Mouse (Mus musculus): ENCODE results near the gene Lsm12. TPM values are rescaled to one million over a fixed set of nuclear protein-coding genes. Genes with fewer than 3 reads are reported as not detected.

Lsm12 gene
- polyA plus RNA-seq, 1 experiment from 2014 or later: 114 TPM

DNA sequence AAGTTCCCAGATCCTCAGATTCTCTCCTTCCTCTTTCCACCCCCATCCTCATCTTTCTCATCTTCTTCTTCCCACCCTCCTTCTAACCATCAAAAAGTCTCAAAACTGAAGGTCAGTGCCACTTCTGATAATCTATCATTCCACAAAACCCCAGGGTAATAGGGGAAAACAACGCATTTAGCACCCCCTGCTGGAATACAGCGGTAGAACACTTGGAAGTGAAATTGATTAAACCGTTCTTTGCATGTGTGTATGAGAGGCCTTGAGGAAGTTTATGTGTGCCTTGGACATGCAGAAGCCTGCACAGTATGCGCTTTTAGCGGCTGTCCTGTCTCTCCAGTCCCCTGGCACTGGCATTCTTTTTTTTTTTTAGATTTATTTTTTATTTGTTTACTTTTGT is 44.6 kb downstream of the Lsm12 start:
- Histone ChIP-seq H3K4me1 (peaks cover 7% of the 10 kb centered on the region), H3K36me3 (no peaks in the 10 kb centered on the region), H3K4me3 (no peak overlapping the region), H3K4me2 (replicated peaks) (no peak overlapping the region), H3K9me3 (no peaks in the 10 kb centered on the region), H3K27me3 (peaks cover 29% of the 10 kb centered on the region), H3K27ac (replicated peaks) (no peak overlapping the region), H3K9ac (replicated peaks) (no peak overlapping the region)
- WGBS: 2% methylated on average over 5 of the region's 5 CpGs
- ATAC-seq (replicated peaks): no peak

DNA sequence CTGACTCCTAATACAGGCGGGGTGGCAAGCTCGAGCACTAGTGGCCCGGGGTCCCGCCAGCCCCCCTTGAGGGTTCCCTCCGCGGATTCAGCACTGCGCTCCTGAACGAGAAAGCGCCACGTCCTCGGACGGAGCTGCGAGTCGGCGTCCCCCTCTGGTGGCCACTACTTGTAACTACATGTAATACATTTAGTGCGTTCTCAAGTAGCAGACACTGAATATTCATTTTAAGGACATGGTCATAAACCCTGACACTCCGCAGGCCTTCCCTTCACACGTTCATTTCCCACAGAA is 46.7 kb downstream of the Lsm12 start:
- Histone ChIP-seq H3K27me3 (peaks cover 8% of the 10 kb centered on the region), H3K9me3 (no peaks in the 10 kb centered on the region), H3K4me1 (peaks cover 4% of the 10 kb centered on the region), H3K27ac (replicated peaks) (no peak overlapping the region), H3K4me3 (peak overlapping the region; percentile 26), H3K4me2 (replicated peaks) (peak overlapping the region; percentile 47), H3K36me3 (no peaks in the 10 kb centered on the region), H3K9ac (replicated peaks) (0 out of 2 replicates have a peak overlapping the region, but pooled peaks have one; percentile 40)
- ATAC-seq (replicated peaks): peak; percentile 68; the same call in 1 of the 2 replicates
- under 1% methylated on average over 18 of the region's 18 CpGs for WGBS

DNA sequence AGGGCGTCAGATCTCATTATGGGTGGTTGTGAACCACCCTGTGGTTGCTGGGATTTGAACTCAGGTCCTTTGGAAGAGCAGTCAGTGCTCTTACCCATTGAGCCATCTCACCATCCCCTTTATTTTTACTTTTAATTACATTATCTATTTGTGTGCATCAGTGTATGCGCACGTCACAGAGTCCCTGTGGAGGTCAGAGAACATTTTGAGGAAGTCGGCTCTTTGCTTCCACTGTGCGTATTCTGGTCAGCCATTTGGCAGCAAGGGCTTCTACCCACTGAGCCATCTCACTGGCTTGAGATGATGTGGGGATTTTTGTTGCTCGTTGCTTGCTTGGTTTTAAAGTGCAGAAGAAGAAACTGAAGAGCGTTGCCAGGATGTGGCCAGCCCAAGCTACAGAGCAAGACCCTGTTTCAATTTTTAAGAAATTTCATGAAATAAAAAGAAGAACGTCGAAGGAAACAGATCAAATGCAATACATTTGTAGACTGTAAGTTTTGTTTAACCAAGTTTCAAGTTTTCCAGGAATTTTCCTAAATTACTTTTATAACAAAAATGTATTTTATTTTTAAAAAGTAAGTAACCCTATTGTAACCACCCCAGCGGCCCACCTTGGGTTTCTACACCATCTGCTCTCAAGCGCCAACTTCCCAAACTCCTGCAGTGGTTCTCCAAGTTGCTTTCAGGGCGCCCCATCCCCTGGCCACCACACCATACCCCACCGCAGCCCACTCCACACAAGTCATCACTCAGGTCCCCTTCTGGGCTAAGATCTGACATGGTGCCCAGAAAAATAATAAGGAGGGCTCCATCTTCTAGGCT is 47.3 kb downstream of the Lsm12 start:
- Histone ChIP-seq H3K9ac (replicated peaks) (0 out of 2 replicates have a peak overlapping the region, but pooled peaks have one; percentile 40), H3K27me3 (peaks cover 4% of the 10 kb centered on the region; the same call in 1 of the 2 replicates), H3K4me1 (peaks cover 4% of the 10 kb centered on the region), H3K27ac (replicated peaks) (no peak overlapping the region), H3K4me3 (peak overlapping the region; percentile 26), H3K4me2 (replicated peaks) (peak overlapping the region; percentile 47), H3K9me3 (no peaks in the 10 kb centered on the region), H3K36me3 (no peaks in the 10 kb centered on the region)
- WGBS: 44% methylated on average over 13 of the region's 13 CpGs
- 0 out of 2 replicates have a peak, but pooled peaks have one; percentile 6 for ATAC-seq (replicated peaks)

DNA sequence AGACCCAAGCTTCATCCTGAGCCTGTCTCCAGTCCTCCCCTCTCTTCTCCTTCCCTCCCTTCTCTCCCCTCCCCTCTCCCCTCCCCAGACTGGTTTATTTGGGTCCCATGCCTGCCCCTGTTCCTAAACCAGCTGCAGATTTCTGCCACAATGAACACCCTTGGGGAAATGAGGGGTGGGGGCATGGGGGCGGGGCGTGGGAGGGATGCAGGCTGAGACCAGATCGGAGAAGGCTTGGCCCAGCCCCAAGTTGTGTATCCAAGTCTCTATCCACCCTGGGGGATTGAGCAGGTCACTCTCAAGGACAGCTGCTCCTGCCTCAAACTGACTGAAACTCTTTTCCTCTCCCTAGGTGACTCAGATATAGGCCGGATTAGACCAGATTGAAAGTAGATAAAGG is 50.6 kb downstream of the Lsm12 start:
- 20% methylated on average over 4 of the region's 4 CpGs for WGBS
- H3K27ac ChIP-seq (replicated peaks): no peak overlapping the region
- no peak overlapping the region for H3K4me2 ChIP-seq (replicated peaks)
- ATAC-seq (replicated peaks): no peak
- H3K9ac ChIP-seq (replicated peaks): no peak overlapping the region
- no peak overlapping the region for H3K4me3 ChIP-seq
- no peaks in the 10 kb centered on the region for H3K27me3 ChIP-seq
- H3K9me3 ChIP-seq: no peaks in the 10 kb centered on the region
- H3K4me1 ChIP-seq: peaks cover 4% of the 10 kb centered on the region
- no peaks in the 10 kb centered on the region for H3K36me3 ChIP-seq

DNA sequence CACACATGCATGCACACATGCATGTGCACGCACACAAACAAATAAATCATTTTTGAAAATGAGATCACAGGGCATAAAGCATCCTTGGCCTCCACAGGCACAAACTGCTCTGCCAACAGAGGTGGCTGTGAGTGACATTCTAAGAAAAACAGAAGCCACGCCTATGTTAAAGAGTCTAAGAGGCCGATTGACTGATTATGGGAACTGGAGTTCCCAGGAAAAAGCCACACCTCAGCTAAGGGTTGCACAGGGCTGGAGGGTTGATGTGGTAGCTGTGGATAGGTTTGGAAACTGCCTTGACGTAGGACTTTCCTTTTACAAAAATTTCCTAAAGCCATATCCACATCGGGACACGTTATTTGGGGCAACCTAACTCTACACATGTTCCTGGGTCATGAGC is 67.7 kb downstream of the Lsm12 start:
- Histone ChIP-seq H3K9me3 (no peaks in the 10 kb centered on the region), H3K27ac (replicated peaks) (no peak overlapping the region), H3K36me3 (no peaks in the 10 kb centered on the region), H3K9ac (replicated peaks) (no peak overlapping the region), H3K4me2 (replicated peaks) (no peak overlapping the region), H3K4me3 (no peak overlapping the region), H3K4me1 (no peaks in the 10 kb centered on the region), H3K27me3 (no peaks in the 10 kb centered on the region)
- no peak for ATAC-seq (replicated peaks)
- WGBS: 84% methylated on average over 6 of the region's 6 CpGs

DNA sequence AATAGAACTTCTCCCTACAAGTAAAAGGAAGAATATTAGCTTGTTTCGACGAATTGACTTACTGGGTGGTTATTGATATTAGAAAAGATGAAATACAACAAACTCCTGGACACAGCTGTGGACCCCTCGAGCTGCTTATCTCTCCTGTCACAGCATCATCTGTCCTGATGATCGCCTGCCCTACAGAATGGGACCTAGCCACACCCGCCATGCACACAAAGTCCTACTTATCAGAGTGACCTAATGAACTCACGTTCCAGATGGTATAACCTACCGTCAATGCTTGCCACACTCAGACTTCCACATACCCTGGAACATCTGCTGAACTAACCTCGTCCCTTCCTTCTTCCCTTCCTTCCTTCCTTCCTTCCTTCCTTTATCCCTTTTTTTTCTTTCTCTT is 68.9 kb downstream of the Lsm12 start:
- no peaks in the 10 kb centered on the region for H3K27me3 ChIP-seq
- H3K4me3 ChIP-seq: no peak overlapping the region
- WGBS: 83% methylated on average over 8 of the region's 8 CpGs
- no peaks in the 10 kb centered on the region for H3K36me3 ChIP-seq
- H3K27ac ChIP-seq (replicated peaks): no peak overlapping the region
- no peak overlapping the region for H3K9ac ChIP-seq (replicated peaks)
- H3K9me3 ChIP-seq: no peaks in the 10 kb centered on the region
- no peak overlapping the region for H3K4me2 ChIP-seq (replicated peaks)
- no peaks in the 10 kb centered on the region for H3K4me1 ChIP-seq
- no peak for ATAC-seq (replicated peaks)

Small RNAs within 50 kb of the gene (microRNA-seq; reads per million reads assigned to microRNA genes)
- 2.9 reads per million, percentile 6 among the genes with 10 or more reads in this experiment for gene Mir8101

Other genes with a start within 250 kb of the Lsm12 start
- gene Sost, start 218.3 kb downstream of the Lsm12 start, polyA plus RNA-seq (2015; fragmentation: Nextera tagmentation; extraction: Ambion mirVana): not detected in 2 replicates
- gene Cfap97d1, start 201.0 kb downstream of the Lsm12 start, polyA plus RNA-seq (2015; fragmentation: Nextera tagmentation; extraction: Ambion mirVana): not detected in 2 replicates
- gene Dusp3, start 198.3 kb downstream of the Lsm12 start, polyA plus RNA-seq (2015; fragmentation: Nextera tagmentation; extraction: Ambion mirVana): 11.0 and 13.0 TPM in 2 replicates
- gene Mpp3, start 156.8 kb downstream of the Lsm12 start, polyA plus RNA-seq (2015; fragmentation: Nextera tagmentation; extraction: Ambion mirVana): 46.2 and 48.5 TPM in 2 replicates
- gene Cd300lg, start 143.8 kb downstream of the Lsm12 start, polyA plus RNA-seq (2015; fragmentation: Nextera tagmentation; extraction: Ambion mirVana): 0.11 and 0.34 TPM in 2 replicates
- gene Mpp2, start 96.8 kb downstream of the Lsm12 start, polyA plus RNA-seq (2015; fragmentation: Nextera tagmentation; extraction: Ambion mirVana): 19.3 and 22.7 TPM in 2 replicates
- gene Ppy, start 84.0 kb downstream of the Lsm12 start, polyA plus RNA-seq (2015; fragmentation: Nextera tagmentation; extraction: Ambion mirVana): not detected in 2 replicates
- gene Pyy, start 77.5 kb downstream of the Lsm12 start, polyA plus RNA-seq (2015; fragmentation: Nextera tagmentation; extraction: Ambion mirVana): not detected in 2 replicates
- 0.10 and 0.14 TPM in 2 replicates for gene Nags, start 39.8 kb downstream of the Lsm12 start, polyA plus RNA-seq (2015; fragmentation: Nextera tagmentation; extraction: Ambion mirVana)
- gene Tmem101, start 28.9 kb downstream of the Lsm12 start, polyA plus RNA-seq (2015; fragmentation: Nextera tagmentation; extraction: Ambion mirVana): 37.4 and 41.6 TPM in 2 replicates
- gene G6pc3, start 4.3 kb upstream of the Lsm12 start, polyA plus RNA-seq (2015; fragmentation: Nextera tagmentation; extraction: Ambion mirVana): 21.5 and 23.7 TPM in 2 replicates
- 127 and 129 TPM in 2 replicates for gene Hdac5, start 44.9 kb upstream of the Lsm12 start, polyA plus RNA-seq (2015; fragmentation: Nextera tagmentation; extraction: Ambion mirVana)
- gene BC030867, start 63.6 kb upstream of the Lsm12 start, polyA plus RNA-seq (2015; fragmentation: Nextera tagmentation; extraction: Ambion mirVana): 5.6 and 7.0 TPM in 2 replicates
- not detected in 2 replicates for gene Asb16, start 83.4 kb upstream of the Lsm12 start, polyA plus RNA-seq (2015; fragmentation: Nextera tagmentation; extraction: Ambion mirVana)
- 73.1 and 73.4 TPM in 2 replicates for gene Tmub2, start 99.6 kb upstream of the Lsm12 start, polyA plus RNA-seq (2015; fragmentation: Nextera tagmentation; extraction: Ambion mirVana)
- 27.6 and 29.5 TPM in 2 replicates for gene Atxn7l3, start 111.3 kb upstream of the Lsm12 start, polyA plus RNA-seq (2015; fragmentation: Nextera tagmentation; extraction: Ambion mirVana)
- gene Ubtf, start 134.4 kb upstream of the Lsm12 start, polyA plus RNA-seq (2015; fragmentation: Nextera tagmentation; extraction: Ambion mirVana): 105 and 107 TPM in 2 replicates
- gene Slc4a1, start 180.9 kb upstream of the Lsm12 start, polyA plus RNA-seq (2015; fragmentation: Nextera tagmentation; extraction: Ambion mirVana): 1.9 and 2.6 TPM in 2 replicates
- gene Rundc3a, start 208.1 kb upstream of the Lsm12 start, polyA plus RNA-seq (2015; fragmentation: Nextera tagmentation; extraction: Ambion mirVana): 149 and 150 TPM in 2 replicates
- 144 TPM in 2 replicates for gene Slc25a39, start 222.7 kb upstream of the Lsm12 start, polyA plus RNA-seq (2015; fragmentation: Nextera tagmentation; extraction: Ambion mirVana)
- 61.8 and 62.0 TPM in 2 replicates for gene Grn, start 245.0 kb upstream of the Lsm12 start, polyA plus RNA-seq (2015; fragmentation: Nextera tagmentation; extraction: Ambion mirVana)

Data from forebrain, embryonic 15.5 days (tissue).